ENCODE assay signal across 12 mouse cellular contexts in the genomic region with DNA sequence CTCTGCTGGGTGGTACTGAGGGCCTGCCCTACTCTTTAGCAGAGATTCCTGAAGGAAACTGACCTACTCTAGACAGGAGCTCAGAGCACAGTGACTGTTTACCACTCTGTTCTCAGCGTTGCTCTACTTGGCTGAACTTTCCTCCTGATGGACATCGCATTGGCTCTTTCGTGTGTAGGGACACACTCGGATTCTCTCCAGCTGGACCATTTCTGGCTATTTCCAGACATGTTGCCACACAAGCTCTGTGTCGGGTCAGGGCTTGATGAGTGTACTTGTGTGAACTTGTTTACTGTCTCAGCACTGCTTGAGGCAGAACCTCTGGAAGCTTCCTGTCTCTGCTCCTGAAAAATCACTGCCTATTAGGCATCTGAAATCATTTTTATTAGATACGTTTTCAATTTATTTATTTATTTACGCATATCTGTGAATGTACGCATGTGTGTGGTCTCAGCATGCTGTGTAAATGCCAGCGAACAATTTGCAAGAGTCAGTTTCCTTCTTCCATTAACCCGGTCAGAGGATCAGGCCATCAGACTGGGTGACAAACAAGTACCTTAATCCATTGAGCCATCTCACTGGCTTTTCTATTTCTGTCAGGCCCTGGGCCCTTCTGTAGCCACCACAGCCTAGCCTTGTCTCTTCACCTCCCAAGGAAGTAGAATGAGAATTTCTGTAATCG.
DNase-seq lines count a peak whose midpoint lies in the region; ATAC-seq lines count a peak whose summit lies in the region.
"Had no signal": no experiment of that assay in that cellular context is flagged by ENCODE, and none has a peak within 500 bp of the region (broad histone marks: within the 10 kb centered on the region; RNA-seq: fewer than 3 reads in every experiment).

No protein-coding gene starts in this region.

- H3K9me3 ChIP-seq in limb, embryonic 10.5 days (replicated peaks): no peaks in the 10 kb centered on the region
- no peaks in the 10 kb centered on the region for H3K9me3 ChIP-seq in forebrain, embryonic 15.5 days
- H3K9me3 ChIP-seq: limb, embryonic 12.5 days had no signal

- no peak overlapping the region for H3K4me3 ChIP-seq in limb, embryonic 10.5 days
- H3K4me3 ChIP-seq in forebrain, embryonic 15.5 days: no peak overlapping the region
- H3K4me3 ChIP-seq: limb, embryonic 12.5 days; myocyte had no signal

- no peaks in the 10 kb centered on the region for H3K36me3 ChIP-seq in limb, embryonic 10.5 days
- H3K36me3 ChIP-seq in forebrain, embryonic 15.5 days: no peaks in the 10 kb centered on the region
- H3K36me3 ChIP-seq: limb, embryonic 12.5 days had no signal

- H3K27ac ChIP-seq in limb, embryonic 10.5 days: peak overlapping the region; percentile 61
- H3K27ac ChIP-seq in forebrain, embryonic 15.5 days (replicated peaks): no peak overlapping the region

- H3K9ac ChIP-seq in forebrain, embryonic 15.5 days (replicated peaks): no peak overlapping the region
- H3K9ac ChIP-seq: limb, embryonic 12.5 days had no signal

- H3K4me1 ChIP-seq in limb, embryonic 10.5 days: peaks cover 30% of the 10 kb centered on the region
- no peaks in the 10 kb centered on the region for H3K4me1 ChIP-seq in forebrain, embryonic 15.5 days

- no peak overlapping the region for H3K4me2 ChIP-seq in forebrain, embryonic 15.5 days (replicated peaks)
- H3K4me2 ChIP-seq: limb, embryonic 12.5 days had no signal

- 90% methylated on average over 11 of the region's 11 CpGs for WGBS in limb, embryonic 10.5 days
- 92% methylated on average over 11 of the region's 11 CpGs for WGBS in forebrain, embryonic 15.5 days

- DNase-seq in urinary bladder, postnatal 25 days (ENCODE audit: low spot score): peak; percentile 41
- no peak for DNase-seq in urinary bladder, postnatal 10 days (ENCODE audit: low spot score)
- peak; percentile 35 for DNase-seq in heart, postnatal 4 days
- DNase-seq in limb, embryonic 10.5 days (ENCODE audit: low spot score): no peak
- DNase-seq in urinary bladder, postnatal 36 days (ENCODE audit: low spot score in 2 of 2): peak; percentile 45 to 79
- DNase-seq in frontal cortex, postnatal 14 days (ENCODE audit: low spot score in 2 of 2): no peak
- no peak for DNase-seq in MN1 (ENCODE audit: low spot score)
- DNase-seq: embryo, embryonic 11 days had no signal

- ATAC-seq in forebrain, embryonic 15.5 days (replicated peaks): no peak

- H3K27me3 ChIP-seq in limb, embryonic 10.5 days (ENCODE audit: low read depth, poor library complexity, severe bottlenecking): no peaks in the 10 kb centered on the region
- no peaks in the 10 kb centered on the region for H3K27me3 ChIP-seq in forebrain, embryonic 15.5 days
- H3K27me3 ChIP-seq: CH12.LX; limb, embryonic 12.5 days had no signal

Comparison
In these comparisons a context has a peak if more than half of its experiments do, and no peak if none do; other contexts are left out.
1. DNase-seq: peak in urinary bladder, postnatal 25 days (single experiment), heart, postnatal 4 days (single experiment) and urinary bladder, postnatal 36 days (2 of 2); none in urinary bladder, postnatal 10 days (single experiment), limb, embryonic 10.5 days (single experiment), frontal cortex, postnatal 14 days (0 of 2) and MN1 (single experiment).